Mouse (Mus musculus) olfactory bulb, adult 2 months (tissue): Measurements from ENCODE around the gene Amigo1. TPM values are rescaled to one million over a fixed set of nuclear protein-coding genes. Genes with fewer than 3 reads are reported as not detected.

ENCODE experiments used
- H3K27ac ChIP-seq: fragments of 200-500 bp; 2 replicates; pipeline ENCODE4 v1.5.1; 2012; ENCODE audit warnings: low read depth, low read length; ENCODE audit not compliant: insufficient read depth
- H3K4me1 ChIP-seq: fragments of 200-500 bp; 2 replicates; pipeline ENCODE4 v1.6.1; 2012; ENCODE audit warnings: low read length; ENCODE audit not compliant: control insufficient read depth, insufficient read depth
- H3K4me3 ChIP-seq: fragments of 200-500 bp; 2 replicates; pipeline ENCODE4 v1.5.1; 2012; ENCODE audit warnings: mild to moderate bottlenecking, low read depth, low read length, moderate library complexity; ENCODE audit not compliant: insufficient read depth
- CTCF ChIP-seq: fragments of 200-500 bp; IDR thresholded peaks from 2 replicates; pipeline ENCODE4 v1.5.1; 2012; ENCODE audit warnings: low read depth, mild to moderate bottlenecking, low read length, moderate library complexity; ENCODE audit not compliant: insufficient read depth
- POLR2A ChIP-seq: fragments of 200-500 bp; IDR thresholded peaks from 2 replicates; pipeline ENCODE4 v1.6.1; 2012; ENCODE audit warnings: mild to moderate bottlenecking, low read depth, low read length, moderate library complexity; ENCODE audit not compliant: insufficient read depth
- WGBS: fragments of 180-500 bp; shearing (Covaris S2); methylation state at CpG from one replicate; pipeline ENCODE4 v1.1.7; 2018; 5-methylcytosine and 5-hydroxymethylcytosine counted together
- polyA plus RNA-seq: library from polyadenylated mRNA; stranded (reverse); fragments of >200 nt; gene quantifications from 2 replicates; pipeline ENCODE4 v1.2.4, GENCODE M21; 2012; ENCODE audit warnings: low replicate concordance; ENCODE audit not compliant: missing spikeins, insufficient read depth, insufficient read length

Gene Amigo1
- polyA plus RNA-seq: 177 and 487 TPM in 2 replicates

DNA sequence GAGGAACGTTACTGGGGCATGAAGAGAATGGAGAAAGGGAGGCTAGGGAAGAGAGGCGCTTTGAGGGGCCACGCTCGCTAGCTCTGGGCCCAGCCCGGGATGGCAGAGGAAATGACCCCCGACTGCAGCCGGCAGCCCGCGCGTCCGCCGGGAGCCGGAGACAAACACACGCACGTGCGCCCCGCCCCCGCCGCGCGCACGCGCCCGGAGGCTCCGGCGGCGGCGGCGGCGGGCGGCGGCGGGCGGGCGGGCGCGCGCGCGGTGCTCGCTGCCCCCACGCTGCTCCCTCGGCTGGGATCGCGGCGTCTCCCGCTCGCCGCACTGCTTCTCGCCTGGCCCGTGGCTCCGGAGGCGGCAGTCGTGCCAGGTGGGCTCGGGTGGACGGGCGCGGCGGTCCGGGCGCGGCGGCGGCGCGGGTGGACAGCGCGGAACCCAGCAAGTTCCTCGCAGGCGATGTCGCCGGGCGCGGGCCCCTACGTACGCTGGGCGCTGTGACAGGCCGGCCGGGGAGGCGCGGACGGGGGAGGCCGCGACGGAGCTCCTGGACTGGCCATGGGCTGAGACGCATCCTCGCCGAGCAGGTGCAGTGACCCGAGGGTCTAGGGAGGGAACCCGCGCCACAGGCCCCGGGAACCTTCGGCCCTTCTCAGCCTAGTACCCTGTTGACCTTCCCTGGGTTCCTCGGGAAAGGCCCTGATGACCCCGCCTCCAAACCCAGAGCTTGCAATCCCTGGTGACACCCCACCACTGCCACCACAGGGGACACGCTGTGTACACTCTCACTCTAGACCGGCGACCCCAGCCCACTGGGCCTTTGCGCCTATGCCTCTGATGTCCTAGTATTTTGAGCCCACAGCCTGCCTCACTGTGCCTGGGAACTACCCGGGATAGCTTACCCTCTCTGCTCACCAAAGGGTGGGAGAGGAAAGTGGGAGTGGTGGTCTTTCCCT lies at the start of gene Amigo1:
Amigo1 (plus strand) TSS at position 238 of the 950 bp plus-strand sequence.
- Histone ChIP-seq H3K27ac (peak within 1 kb of the TSS; percentile 76), H3K4me1 (peaks cover 32% of the 10 kb centered on the region), H3K4me3 (peak within 1 kb of the TSS; percentile 87)
- TF ChIP-seq CTCF (no peak), POLR2A (peak; percentile 33; the same call in 1 of the 2 replicates)
- 3% methylated on average over 68 of the region's 100 CpGs for WGBS

DNA sequence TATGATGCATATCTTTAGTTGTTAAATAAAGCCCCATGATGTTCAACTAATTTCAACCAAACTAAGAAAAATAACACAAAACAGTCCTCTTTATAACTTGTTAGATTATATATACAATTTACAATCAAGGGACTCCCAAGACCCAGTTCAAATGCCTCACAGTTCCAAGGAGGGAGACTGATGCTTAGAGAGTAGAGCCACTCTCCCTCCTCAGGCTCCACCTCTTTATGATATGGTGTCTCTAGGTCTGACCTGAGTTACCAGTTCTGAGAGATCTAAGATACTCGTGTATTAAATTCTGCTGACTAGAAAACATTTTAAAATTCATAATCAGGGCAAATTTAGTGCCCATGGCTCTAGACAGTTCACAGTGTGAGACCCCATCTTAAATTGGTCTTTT lies 47.0 kb upstream of the Amigo1 start:
- Histone ChIP-seq H3K4me1 (peaks cover 14% of the 10 kb centered on the region), H3K27ac (no peak overlapping the region), H3K4me3 (no peak overlapping the region)
- TF ChIP-seq POLR2A: no peak
- TF ChIP-seq CTCF: no peak
- WGBS: 66% methylated on average over 1 of the region's 1 CpGs

DNA sequence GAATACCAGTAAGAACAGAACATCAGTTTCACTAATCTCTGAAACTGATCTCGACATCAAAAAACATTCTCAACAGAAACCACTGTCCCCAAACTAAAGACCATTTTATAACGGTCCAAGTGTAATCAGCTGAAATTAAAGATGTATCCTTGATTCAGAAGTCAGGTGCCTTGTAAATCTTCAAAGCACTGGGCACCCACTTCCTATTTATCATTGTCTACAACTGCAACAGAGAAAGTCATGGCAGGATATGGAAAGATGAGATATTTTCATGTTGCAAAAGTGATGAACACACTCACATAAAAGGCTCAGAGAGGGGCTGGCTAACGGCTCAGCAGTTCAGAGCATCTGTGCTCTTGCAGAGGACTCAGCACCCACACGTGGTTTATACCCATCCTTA lies 45.3 kb upstream of the Amigo1 start:
- Histone ChIP-seq H3K27ac (no peak overlapping the region; the same call in 1 of the 2 replicates), H3K4me1 (peaks cover 11% of the 10 kb centered on the region), H3K4me3 (no peak overlapping the region)
- TF ChIP-seq POLR2A (no peak), CTCF (no peak)
- 52% methylated on average over 4 of the region's 4 CpGs for WGBS

DNA sequence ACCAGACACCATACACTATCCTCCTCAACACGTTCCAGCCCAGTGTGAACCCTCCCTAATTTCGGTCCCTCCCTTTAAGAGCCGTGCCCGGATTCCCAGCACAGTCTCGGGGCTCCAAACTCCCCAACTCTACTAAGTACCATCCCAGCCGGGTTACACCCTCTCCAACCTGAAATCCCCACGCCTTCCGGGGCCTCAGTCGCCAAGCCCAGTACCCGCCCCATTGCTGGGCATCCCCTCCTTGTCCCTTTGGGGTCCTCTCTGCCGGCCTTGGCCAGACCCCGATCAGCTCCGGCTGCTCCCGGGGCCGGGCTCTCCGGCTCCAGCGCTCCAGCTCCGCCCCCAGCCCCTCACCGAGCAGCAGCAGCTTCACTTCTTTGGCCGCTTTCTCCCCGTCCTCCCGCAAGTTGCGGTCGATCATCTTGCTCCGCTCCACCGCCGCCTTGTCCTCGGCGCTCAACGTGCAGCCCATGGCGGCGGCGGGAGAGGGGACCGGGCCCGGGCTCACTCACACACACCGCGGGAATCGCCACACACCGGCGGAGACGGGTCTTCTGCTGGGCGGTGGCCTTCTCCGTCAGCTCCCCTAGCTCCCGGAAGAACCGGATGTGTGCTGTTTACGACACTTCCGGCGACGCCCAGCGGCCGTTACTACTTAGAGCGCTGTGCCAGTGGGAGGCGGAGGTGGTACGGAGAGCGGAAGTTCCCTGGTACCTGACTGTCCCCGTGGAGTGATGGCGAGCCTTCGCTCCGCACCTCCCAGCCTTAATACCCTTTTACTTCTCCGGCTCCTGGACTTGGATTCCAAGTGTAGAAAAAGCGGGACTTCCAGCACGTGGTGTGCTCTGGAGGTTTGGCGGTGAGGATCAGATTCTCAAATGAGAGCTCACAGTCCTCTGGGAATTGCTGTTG lies 40.3 kb upstream of the Amigo1 start, which contains the start of gene Gnai3:
Gnai3 (minus strand) TSS at position 613 of the 912 bp plus-strand sequence.
- peak within 1 kb of the TSS; percentile 79 for H3K4me3 ChIP-seq
- peak; percentile 83 for TF ChIP-seq POLR2A
- TF ChIP-seq CTCF: peak; percentile 14; the same call in 1 of the 2 replicates
- peak within 1 kb of the TSS; percentile 74 for H3K27ac ChIP-seq
- WGBS: under 1% methylated on average over 63 of the region's 63 CpGs
- H3K4me1 ChIP-seq: peaks cover 10% of the 10 kb centered on the region

DNA sequence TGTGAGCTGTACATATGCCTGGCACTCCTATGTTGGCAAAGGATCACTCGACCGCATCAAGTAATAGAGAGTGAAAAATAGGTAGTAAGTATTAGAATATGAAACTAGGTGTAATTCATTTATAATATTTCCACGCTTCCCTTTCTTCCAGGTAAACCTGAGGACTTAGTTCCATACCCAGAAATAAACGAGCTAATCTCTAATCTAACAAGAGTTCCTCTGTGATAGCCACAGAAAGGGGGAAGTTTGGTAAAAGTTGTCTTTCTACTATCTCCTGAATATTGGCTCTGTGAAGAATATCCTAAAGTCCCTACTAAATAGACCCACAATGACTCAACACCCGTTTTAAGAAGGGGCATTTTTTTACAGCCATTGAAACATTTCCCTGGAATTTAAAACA lies 39.5 kb upstream of the Amigo1 start:
- H3K27ac ChIP-seq: no peak overlapping the region

DNA sequence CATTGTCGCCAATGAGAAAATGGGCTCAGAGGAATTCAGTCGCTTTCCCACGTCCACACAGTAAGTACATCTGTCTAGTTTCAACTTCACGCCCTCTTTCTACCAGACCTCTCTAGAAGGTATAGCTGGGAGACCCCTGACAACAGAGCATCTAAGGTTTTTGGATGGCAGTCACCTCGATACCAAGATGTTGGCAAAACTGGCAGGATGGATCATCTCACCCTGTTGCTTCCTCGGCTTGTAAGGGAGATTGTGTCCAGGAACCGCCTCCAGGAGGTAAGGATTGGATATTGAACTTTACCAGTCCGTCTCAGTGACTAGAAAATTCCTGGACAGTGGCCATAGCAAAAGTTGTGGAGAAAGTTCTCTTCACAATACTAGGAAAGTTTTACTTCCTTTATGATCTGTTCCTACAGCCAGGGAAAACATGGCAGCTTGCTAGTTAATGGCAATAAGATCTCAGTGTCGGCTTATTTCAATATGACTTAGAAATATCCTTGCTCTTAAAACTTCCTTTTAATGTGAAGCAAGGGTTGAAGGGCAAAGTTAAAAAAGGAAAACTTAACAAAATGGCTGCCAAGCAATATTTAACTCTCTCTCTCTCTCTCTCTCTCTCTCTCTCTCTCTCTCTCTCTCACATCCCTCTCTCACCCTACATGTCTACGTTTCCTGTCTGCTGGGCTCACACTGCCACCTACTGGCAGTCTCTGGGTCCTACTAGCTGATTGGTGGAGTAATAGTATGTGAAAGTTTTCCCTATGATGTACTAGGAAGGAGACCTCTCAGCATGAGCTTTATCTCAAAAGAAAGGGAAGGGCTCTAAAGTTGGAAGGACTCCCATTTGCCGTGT lies 38.5 kb upstream of the Amigo1 start:
- no peak overlapping the region for H3K27ac ChIP-seq
- TF ChIP-seq POLR2A (no peak), CTCF (no peak)
- H3K4me3 ChIP-seq: no peak overlapping the region
- peaks cover 18% of the 10 kb centered on the region for H3K4me1 ChIP-seq
- WGBS: 54% methylated on average over 11 of the region's 11 CpGs

More for the DNA sequence above, 39.5 kb upstream of the Amigo1 start:
- H3K4me3 ChIP-seq: no peak overlapping the region
- TF ChIP-seq POLR2A (no peak), CTCF (no peak)
- WGBS: 54% methylated on average over 5 of the region's 5 CpGs
- peaks cover 13% of the 10 kb centered on the region for H3K4me1 ChIP-seq

DNA sequence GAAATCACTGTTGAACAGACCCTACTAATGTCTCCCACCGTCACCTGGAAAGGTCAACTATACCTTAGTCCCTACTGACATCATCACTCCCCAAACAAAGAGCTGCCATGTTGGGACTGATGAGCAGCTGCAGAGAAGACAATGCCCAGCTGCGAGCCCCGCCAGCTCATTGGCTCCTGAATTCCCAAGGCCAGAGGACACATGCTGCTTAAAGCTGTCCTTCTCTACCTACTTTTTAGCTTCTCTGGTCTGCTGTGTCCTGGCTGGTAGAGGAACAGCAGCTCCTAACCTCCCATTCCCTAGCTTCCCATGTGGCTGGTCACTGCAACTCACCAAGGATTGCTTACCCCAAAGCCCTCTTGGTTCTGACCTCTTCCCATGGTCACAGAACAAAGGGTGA lies 33.8 kb upstream of the Amigo1 start:
- no peak overlapping the region for H3K4me3 ChIP-seq
- H3K4me1 ChIP-seq: peaks cover 20% of the 10 kb centered on the region
- no peak overlapping the region for H3K27ac ChIP-seq
- TF ChIP-seq CTCF (no peak), POLR2A (no peak)
- 82% methylated on average over 3 of the region's 3 CpGs for WGBS

DNA sequence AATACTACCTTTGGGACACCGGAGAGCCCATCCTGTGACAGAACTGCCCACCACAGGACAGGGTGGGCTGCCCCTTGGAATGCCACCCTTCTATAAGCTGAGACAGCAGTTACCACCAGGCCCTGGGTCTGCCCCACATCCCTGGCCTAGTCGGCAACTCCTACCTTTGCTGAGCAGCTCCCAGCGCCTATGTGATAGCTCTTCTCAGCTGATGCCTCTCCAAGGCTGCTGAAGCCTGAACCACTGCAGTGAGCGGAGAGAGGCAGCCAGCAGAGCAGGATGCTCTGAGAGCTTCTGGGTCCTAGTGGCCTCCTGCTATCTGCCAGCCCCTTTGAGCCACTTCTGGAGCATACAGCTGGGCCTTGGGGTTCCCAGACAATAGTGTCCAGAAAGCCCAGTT lies 31.5 kb upstream of the Amigo1 start, which contains the start of gene Gpr61:
Gpr61 (minus strand) TSS at position 227 of the 400 bp plus-strand sequence.
- peak within 1 kb of the TSS; percentile 79 for H3K4me3 ChIP-seq
- TF ChIP-seq CTCF: no peak
- peak; percentile 45 for TF ChIP-seq POLR2A
- WGBS: 29% methylated on average over 4 of the region's 4 CpGs
- H3K27ac ChIP-seq: peak within 1 kb of the TSS; percentile 90
- H3K4me1 ChIP-seq: peaks cover 37% of the 10 kb centered on the region
